Mouse (Mus musculus) bone marrow macrophage, adult 2 months (primary cell): ENCODE data around the gene Olfr317.

ENCODE experiments used
- CTCF ChIP-seq: IDR thresholded peaks from 2 replicates; pipeline ENCODE4 v1.5.1; 2012; ENCODE audit warnings: low read depth, mild to moderate bottlenecking, low read length, moderate library complexity
- POLR2A ChIP-seq: IDR thresholded peaks from 2 replicates; pipeline ENCODE4 v1.6.1; 2012; ENCODE audit warnings: mild to moderate bottlenecking, low read depth, low read length, borderline replicate concordance

- no peak for TF ChIP-seq POLR2A
- TF ChIP-seq CTCF: no peak
These were observed 43.6 kb upstream of the Olfr317 start, which contains the start of gene Olfr314 for GRCm38 (mm10) chr11:58782480-58783089.
